Comparison of ENCODE assay signal across 15 mouse cellular contexts in the genomic region with DNA sequence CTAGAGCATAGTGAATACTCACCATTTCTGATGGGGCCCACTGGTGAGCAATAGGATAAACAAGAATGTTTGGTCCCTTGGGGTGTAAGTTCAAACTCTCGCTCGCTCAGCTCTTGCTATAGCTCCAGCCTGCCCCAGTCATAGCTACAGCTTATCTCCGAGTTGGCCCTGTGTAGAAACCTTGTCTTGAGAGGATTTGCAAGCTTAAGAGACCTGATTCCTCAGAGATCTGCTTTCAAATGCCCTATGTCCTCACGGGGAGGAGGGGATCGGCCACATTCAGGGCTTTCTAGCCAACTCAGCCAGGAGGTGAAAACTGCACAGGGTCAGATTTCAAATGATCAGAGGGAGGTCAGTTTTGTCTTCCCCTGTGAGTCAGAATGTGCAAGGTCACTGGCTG. TPM values are rescaled to one million over a fixed set of nuclear protein-coding genes. Genes with fewer than 3 reads are reported as not detected.
A peak's percentile ranks its signal among the peaks of the same experiment; 100 is the strongest.
DNase-seq lines count a peak whose midpoint lies in the region.
"Had no signal": no experiment of that assay in that cellular context is flagged by ENCODE, and none has a peak within 500 bp of the region (broad histone marks: within the 10 kb centered on the region; RNA-seq: fewer than 3 reads in every experiment).

No protein-coding gene starts in this region.

- DNase-seq in embryo, embryonic 10 days (ENCODE audit: low spot score): peak; percentile 18
- DNase-seq in embryo, embryonic 9.5 days (ENCODE audit: extremely low spot score): no peak
- peak; percentile 42 for DNase-seq in retina, adult 2 months (ENCODE audit: low read depth, low spot score)
- DNase-seq in retina, postnatal 1 day: no peak
- DNase-seq in adrenal gland, postnatal 14 days: peak; percentile 78
- DNase-seq in cerebellum, adult 9-11 months: no peak
- no peak for DNase-seq in testis, postnatal 14 days (ENCODE audit: low spot score)
- no peak for DNase-seq in layer of hippocampus, adult 9-10 months (ENCODE audit: low spot score)
- DNase-seq: cerebellum, postnatal 10 days; heart, adult 11 months; layer of hippocampus, postnatal 36 days; lung, postnatal 10 days; midbrain, embryonic 14.5 days; right cerebral cortex, adult 18-20 months; thymus, postnatal 14 days had no signal

RNA-seq across cellular contexts. Expression of a gene that starts 26.1 kb away (rescaled TPM):
- total RNA-seq in adrenal gland, postnatal 14 days (2021): 23.0 and 23.3 TPM in 2 replicates

Comparison
In these comparisons a context has a peak if more than half of its experiments do, and no peak if none do; other contexts are left out.
1. DNase-seq: peak in embryo, embryonic 10 days (single experiment), retina, adult 2 months (single experiment) and adrenal gland, postnatal 14 days (single experiment); none in embryo, embryonic 9.5 days (single experiment), retina, postnatal 1 day (single experiment), cerebellum, adult 9-11 months (single experiment), testis, postnatal 14 days (single experiment) and layer of hippocampus, adult 9-10 months (single experiment).